Mouse (Mus musculus) small intestine, adult 2 months (tissue): ENCODE data around the gene Olfr315.

Experiments used
- CTCF ChIP-seq: fragments of 200-500 bp; IDR thresholded peaks from 2 replicates; pipeline ENCODE4 v1.5.1; 2012; ENCODE audit warnings: low read depth, mild to moderate bottlenecking, control low read depth, inconsistent platforms, low read length, moderate library complexity, mixed read lengths; ENCODE audit not compliant: insufficient replicate concordance, insufficient read length; ENCODE audit errors: extremely low read depth
- POLR2A ChIP-seq: fragments of 200-500 bp; IDR thresholded peaks from 2 replicates; pipeline ENCODE4 v1.6.1; 2012; ENCODE audit warnings: low read depth, mild to moderate bottlenecking, control low read depth, inconsistent platforms, low read length, moderate library complexity

DNA sequence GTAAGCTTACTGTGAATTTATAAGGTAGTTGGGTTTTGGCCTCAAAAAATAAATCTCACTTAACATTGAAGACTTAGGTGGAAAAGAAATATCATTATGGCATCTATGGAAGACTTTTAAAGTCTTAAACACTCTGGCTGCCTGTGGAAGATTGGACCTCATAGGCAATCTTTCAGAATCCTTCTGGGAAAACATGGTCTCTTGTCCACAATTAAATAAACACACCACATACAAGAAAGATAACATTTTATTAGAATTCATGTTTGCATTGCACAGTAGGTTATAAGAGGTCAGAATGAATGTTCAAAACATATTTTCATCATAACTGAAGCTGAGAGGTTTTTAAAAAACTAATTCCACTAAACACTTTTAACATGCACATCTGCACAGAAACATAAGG is 49.1 kb upstream of the Olfr315 start, which contains the start of gene Olfr318:
- no peak for TF ChIP-seq CTCF
- no peak for TF ChIP-seq POLR2A
